Mouse (Mus musculus) CH12.LX (cell line): Measurements from ENCODE around the gene Smug1. TPM values are rescaled to one million over a fixed set of nuclear protein-coding genes. Genes with fewer than 3 reads are reported as not detected.

Source experiments
- DNase-seq: peaks from one replicate; pipeline ENCODE4 v3.0.0-alpha.2; 2013; ENCODE audit errors: extremely low read depth
- H3K27ac ChIP-seq: 2 replicates; pipeline ENCODE4 v1.5.1; 2012; ENCODE audit warnings: low read depth, mild to moderate bottlenecking, control low read depth, moderate library complexity; ENCODE audit not compliant: insufficient read depth
- H3K27me3 ChIP-seq: replicated peaks from 2 replicates; pipeline ENCODE3; 2012; ENCODE audit warnings: inconsistent platforms
- H3K36me3 ChIP-seq, 2 experiments: replicated peaks in 1 of 2; 2 replicates each; pipeline versions ENCODE3 to v1.6.1; 2012; ENCODE audit warnings: inconsistent platforms in 1 of 2, low read length in 1 of 2, mild to moderate bottlenecking in 1 of 2, mixed read lengths in 1 of 2, moderate library complexity in 1 of 2; ENCODE audit not compliant: control insufficient read depth in 1 of 2, insufficient read depth in 1 of 2
- H3K4me1 ChIP-seq, 2 experiments: 2 replicates each; pipeline ENCODE4 v1.6.1; 2012; ENCODE audit warnings: inconsistent platforms in 1 of 2, moderate library complexity in 1 of 2; ENCODE audit not compliant: insufficient read depth in 2 of 2, control insufficient read depth in 1 of 2
- H3K4me2 ChIP-seq: 2 replicates; pipeline ENCODE4 v1.6.1; 2012; ENCODE audit warnings: low read depth, mild to moderate bottlenecking, control low read depth; ENCODE audit not compliant: poor library complexity, insufficient read depth, severe bottlenecking
- H3K4me3 ChIP-seq, 3 experiments: fragments of 150-350 bp in 1 of 3; sonication (generic) in 1 of 3; replicated peaks in 1 of 3; 2 replicates each; pipeline versions ENCODE3 to v1.5.1; 2011 to 2012; ENCODE audit warnings: low read depth in 2 of 3, low read length in 2 of 3, mild to moderate bottlenecking in 2 of 3, moderate library complexity in 2 of 3, control low read depth in 1 of 3, improper control_type of control experiment in 1 of 3, inconsistent platforms in 1 of 3, mixed read lengths in 1 of 3; ENCODE audit not compliant: poor library complexity in 1 of 3
- H3K79me2 ChIP-seq: replicated peaks from 2 replicates; pipeline ENCODE4 v1.6.1; 2012; ENCODE audit warnings: mild to moderate bottlenecking, moderate library complexity; ENCODE audit not compliant: control insufficient read depth, poor library complexity, insufficient read depth, severe bottlenecking; ENCODE audit errors: extremely low read depth
- H3K9ac ChIP-seq: 2 replicates; pipeline ENCODE4 v1.6.1; 2012; ENCODE audit warnings: low read depth, mild to moderate bottlenecking, control low read depth, moderate library complexity; ENCODE audit not compliant: insufficient read depth
- H3K9me3 ChIP-seq: replicated peaks from 2 replicates; pipeline ENCODE3; 2012; ENCODE audit warnings: low read length, inconsistent platforms, mixed read lengths
- BHLHE40 ChIP-seq: IDR thresholded peaks from 2 replicates; pipeline ENCODE4 v1.6.1; 2011; ENCODE audit warnings: mild to moderate bottlenecking, low read depth, low read length, improper control_type of control experiment
- CHD2 ChIP-seq: IDR thresholded peaks from 2 replicates; pipeline ENCODE4 v1.6.1; 2011; ENCODE audit warnings: low read length, improper control_type of control experiment
- ELF1 ChIP-seq: IDR thresholded peaks from 2 replicates; pipeline ENCODE4 v1.6.1; 2014; ENCODE audit warnings: low read depth, mild to moderate bottlenecking, inconsistent platforms, low read length, improper control_type of control experiment
- EP300 ChIP-seq: IDR thresholded peaks from 2 replicates; pipeline ENCODE4 v1.6.1; 2011; ENCODE audit warnings: low read length, improper control_type of control experiment
- GABPA ChIP-seq: IDR thresholded peaks from 2 replicates; pipeline ENCODE4 v1.6.1; 2012; ENCODE audit warnings: low read depth, low read length, improper control_type of control experiment, inconsistent platforms; ENCODE audit not compliant: insufficient replicate concordance
- HCFC1 ChIP-seq: IDR thresholded peaks from 2 replicates; pipeline ENCODE4 v1.6.1; 2012; ENCODE audit warnings: low read depth, mild to moderate bottlenecking, inconsistent platforms, low read length, improper control_type of control experiment
- IRF4 ChIP-seq: IDR thresholded peaks from 2 replicates; pipeline ENCODE4 v1.6.1; 2014; ENCODE audit warnings: low read depth, mild to moderate bottlenecking, inconsistent platforms, low read length, improper control_type of control experiment
- KAT2A ChIP-seq: IDR thresholded peaks from 2 replicates; pipeline ENCODE4 v1.6.1; 2012; ENCODE audit warnings: low read length, improper control_type of control experiment, inconsistent platforms; ENCODE audit not compliant: insufficient replicate concordance
- MAFK ChIP-seq: IDR thresholded peaks from 2 replicates; pipeline ENCODE4 v1.6.1; 2011; ENCODE audit warnings: low read length, improper control_type of control experiment; ENCODE audit not compliant: insufficient replicate concordance
- MAZ ChIP-seq: IDR thresholded peaks from 2 replicates; pipeline ENCODE4 v1.6.1; 2012; ENCODE audit warnings: low read depth, mild to moderate bottlenecking, inconsistent platforms, low read length, improper control_type of control experiment, moderate library complexity
- MEF2A ChIP-seq: IDR thresholded peaks from 2 replicates; pipeline ENCODE4 v1.6.1; 2014; ENCODE audit warnings: low read depth, mild to moderate bottlenecking, inconsistent platforms, low read length, improper control_type of control experiment, borderline replicate concordance
- MXI1 ChIP-seq: IDR thresholded peaks from 2 replicates; pipeline ENCODE4 v1.6.1; 2011; ENCODE audit warnings: mild to moderate bottlenecking, low read depth, low read length, improper control_type of control experiment
- MYC ChIP-seq: IDR thresholded peaks from 2 replicates; pipeline ENCODE4 v1.6.1; 2011; ENCODE audit warnings: low read depth, mild to moderate bottlenecking, improper control_type of control experiment, low read length
- NELFE ChIP-seq: IDR thresholded peaks from 2 replicates; pipeline ENCODE4 v1.6.1; 2011; ENCODE audit warnings: low read depth, low read length, improper control_type of control experiment
- NRF1 ChIP-seq: IDR thresholded peaks from 2 replicates; pipeline ENCODE4 v1.6.1; 2014; ENCODE audit warnings: low read depth, mild to moderate bottlenecking, inconsistent platforms, low read length, improper control_type of control experiment, moderate library complexity
- PAX5 ChIP-seq: IDR thresholded peaks from 2 replicates; pipeline ENCODE4 v1.6.1; 2012; ENCODE audit warnings: low read length, inconsistent platforms, mixed read lengths
- POLR2A ChIP-seq: IDR thresholded peaks from 2 replicates; pipeline ENCODE4 v1.6.1; 2011; ENCODE audit warnings: low read depth, mild to moderate bottlenecking, improper control_type of control experiment, low read length
- POLR2AphosphoS2 ChIP-seq: IDR thresholded peaks from 2 replicates; pipeline ENCODE4 v1.6.1; 2011; ENCODE audit warnings: low read depth, low read length, improper control_type of control experiment
- SIN3A ChIP-seq: IDR thresholded peaks from 2 replicates; pipeline ENCODE4 v1.6.1; 2012; ENCODE audit warnings: low read length, improper control_type of control experiment, inconsistent platforms
- SMC3 ChIP-seq: IDR thresholded peaks from 2 replicates; pipeline ENCODE4 v1.6.1; 2011; ENCODE audit warnings: low read depth, low read length, improper control_type of control experiment
- TBP ChIP-seq: conservative IDR thresholded peaks from 2 replicates; pipeline ENCODE4 v1.6.1; 2011; ENCODE audit warnings: low read depth, low read length, improper control_type of control experiment
- TCF12 ChIP-seq: IDR thresholded peaks from 2 replicates; pipeline ENCODE4 v1.6.1; 2014; ENCODE audit warnings: low read depth, mild to moderate bottlenecking, inconsistent platforms, low read length, improper control_type of control experiment
- UBTF ChIP-seq: IDR thresholded peaks from 2 replicates; pipeline ENCODE4 v1.6.1; 2012; ENCODE audit warnings: low read depth, mild to moderate bottlenecking, inconsistent platforms, low read length, improper control_type of control experiment, moderate library complexity
- USF1 ChIP-seq: IDR thresholded peaks from 2 replicates; pipeline ENCODE4 v1.6.1; 2014; ENCODE audit warnings: low read depth, mild to moderate bottlenecking, inconsistent platforms, low read length, improper control_type of control experiment
- USF2 ChIP-seq: conservative IDR thresholded peaks from 2 replicates; pipeline ENCODE4 v1.6.1; 2011; ENCODE audit warnings: low read depth, low read length, improper control_type of control experiment
- ZC3H11A ChIP-seq: IDR thresholded peaks from 2 replicates; pipeline ENCODE4 v1.6.1; 2012; ENCODE audit warnings: low read depth, mild to moderate bottlenecking, inconsistent platforms, low read length, improper control_type of control experiment
- ZMIZ1 ChIP-seq: IDR thresholded peaks from 2 replicates; pipeline ENCODE4 v1.6.1; 2012; ENCODE audit warnings: low read depth, mild to moderate bottlenecking, inconsistent platforms, low read length, improper control_type of control experiment
- dilution Hi-C: fragments of 300-500 bp; cut with MboI; formaldehyde crosslinking; loops from 2 replicates; pipeline ENCODE4 v1.14.3; 2020; ENCODE audit warnings: low sequenced_read_pairs; ENCODE audit not compliant: extremely low pct_unique_long_range_greater_than_20kb, extremely low pct_ligation_motif_present
- in situ Hi-C: fragments of 300-500 bp; cut with MboI; formaldehyde crosslinking; loops from 3 replicates; pipeline ENCODE4 v1.14.3; 2019; ENCODE audit warnings: low sequenced_read_pairs, low pct_ligation_motif_present, low pct_unique_long_range_greater_than_20kb, mixed read lengths
- polyA plus RNA-seq: library from polyadenylated mRNA; unstranded; fragments of >175 nt; gene quantifications from 2 replicates; pipeline ENCODE4 v1.2.1, GENCODE M21; 2012; ENCODE audit warnings: low read depth; ENCODE audit not compliant: insufficient read length
- total RNA-seq, 2 experiments: library from RNA; depleted of rRNA; stranded (reverse); fragments of 300-350 nt in 1 of 2; fragments of >200 nt in 1 of 2; gene quantifications; 2 replicates each; pipeline ENCODE4 v1.2.3; 2012 to 2014

Gene Smug1
- total and polyA plus RNA-seq, 3 experiments = 6.1 to 9.8 (median 7.8) TPM

DNA sequence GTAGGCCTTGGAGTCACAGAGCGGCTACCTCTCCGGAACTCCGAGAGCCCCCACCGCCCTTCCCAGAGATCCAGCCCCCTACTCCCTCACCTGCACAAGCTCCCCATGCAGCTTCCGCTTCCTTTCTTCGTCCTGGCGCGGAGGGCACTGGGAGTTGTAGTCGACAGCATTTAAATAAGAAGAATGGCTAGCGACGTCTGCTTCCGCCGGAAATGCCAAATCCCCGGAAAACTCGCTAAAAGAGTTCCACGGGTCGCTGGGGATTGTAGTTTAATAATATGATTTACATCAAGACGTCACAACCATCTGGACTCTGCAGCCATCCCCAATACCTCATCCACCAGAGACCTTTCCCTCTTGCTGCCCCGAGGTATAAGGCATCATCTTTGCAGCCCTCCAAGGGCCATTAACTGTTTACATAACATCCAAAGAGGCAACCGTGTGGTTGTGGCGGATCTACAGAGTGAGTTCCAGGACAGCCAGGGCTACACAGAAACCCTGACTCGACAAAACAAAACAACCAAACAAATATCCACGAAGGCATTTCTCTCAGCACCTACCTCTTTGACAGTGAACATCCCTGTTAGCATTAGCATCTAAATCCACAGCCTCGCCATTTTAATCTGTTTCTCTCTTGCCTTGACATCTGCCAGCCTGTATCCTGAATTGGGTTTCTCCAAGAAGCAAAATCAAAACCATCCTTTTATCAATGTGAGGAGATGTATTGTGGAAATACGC is 3.5 kb downstream of the Smug1 start:
- Histone ChIP-seq H3K27me3 (peaks cover 28% of the 10 kb centered on the region), H3K9me3 (no peaks in the 10 kb centered on the region), H3K36me3 (peaks cover 3 to 34% of the 10 kb centered on the region in 2 experiments), H3K4me2 (peak overlapping the region; percentile 86), H3K4me3 (peak overlapping the region; percentile 70 to 81 (median 80)), H3K79me2 (peaks cover 9% of the 10 kb centered on the region; the same call in 1 of the 2 replicates), H3K9ac (peak overlapping the region; percentile 70), H3K4me1 (peaks cover 0 to 58% of the 10 kb centered on the region in 2 experiments; a peak in 2 of 4 replicates), H3K27ac (no peak overlapping the region)
- peak; percentile 99 for DNase-seq
- dilution Hi-C loops = no loop called here
- in situ Hi-C loops = loop anchor here (5.0 to 25.0 kb wide), 2 partner anchors 36 to 426 kb away; no protein-coding TSS in a partner anchor
- peak; percentile 81; the same call in 1 of the 2 replicates for TF ChIP-seq MAZ
- no peak for TF ChIP-seq PAX5
- TF ChIP-seq BHLHE40 = 0 out of 2 replicates have a peak, but pooled peaks have one; percentile 36
- no peak for TF ChIP-seq EP300
- peak; percentile 86 for TF ChIP-seq SIN3A
- peak; percentile 70 for TF ChIP-seq CHD2
- TF ChIP-seq ELF1 = peak; percentile 99
- peak; percentile 40; the same call in 1 of the 2 replicates for TF ChIP-seq NRF1
- peak; percentile 56; the same call in 1 of the 2 replicates for TF ChIP-seq MEF2A
- no peak for TF ChIP-seq UBTF
- TF ChIP-seq MYC = no peak; the same call in 1 of the 2 replicates
- no peak for TF ChIP-seq USF1
- no peak for TF ChIP-seq ZC3H11A
- peak; percentile 57; the same call in 1 of the 2 replicates for TF ChIP-seq ZMIZ1
- TF ChIP-seq KAT2A = peak; percentile 99
- TF ChIP-seq GABPA = peak; percentile 60; the same call in 1 of the 2 replicates
- no peak for TF ChIP-seq USF2
- TF ChIP-seq TCF12 = peak; percentile 71
- TF ChIP-seq POLR2A = peak; percentile 83
- TF ChIP-seq HCFC1 = peak; percentile 99
- TF ChIP-seq MXI1 = peak; percentile 90
- TF ChIP-seq NELFE = peak; percentile 86
- no peak for TF ChIP-seq SMC3
- peak; percentile 87 for TF ChIP-seq TBP
- TF ChIP-seq POLR2AphosphoS2 = peak; percentile 32; the same call in 1 of the 2 replicates
- TF ChIP-seq IRF4 = no peak
- TF ChIP-seq MAFK = peak; percentile 65
